Comparison of ENCODE assay signal across 26 mouse cellular contexts in genomic region chrX:104150072-104150471, GRCm38 (mm10). TPM values are rescaled to one million over a fixed set of nuclear protein-coding genes. Genes with fewer than 3 reads are reported as not detected.
"Had no signal": no experiment of that assay in that cellular context is flagged by ENCODE, and none has a peak within 500 bp of the region (broad histone marks: within the 10 kb centered on the region; RNA-seq: fewer than 3 reads in every experiment).

No protein-coding gene starts in this region.

- ATAC-seq: intestine, postnatal 0 days; midbrain, embryonic 13.5 days; midbrain, embryonic 16.5 days had no signal

- H3K4me3 ChIP-seq: limb, embryonic 10.5 days; limb, embryonic 13.5 days; liver, embryonic 13.5 days; lung, embryonic 15.5 days; megakaryocyte, embryonic 14.5 days; midbrain, embryonic 10.5 days; midbrain, embryonic 13.5 days; myocyte; neural tube, embryonic 13.5 days; stomach, embryonic 15.5 days had no signal

- H3K4me2 ChIP-seq: limb, embryonic 13.5 days; liver, embryonic 13.5 days; lung, embryonic 15.5 days; midbrain, embryonic 13.5 days; neural tube, embryonic 13.5 days; stomach, embryonic 15.5 days had no signal

- H3K27me3 ChIP-seq: liver, embryonic 13.5 days; stomach, embryonic 15.5 days had no signal

- H3K36me3 ChIP-seq: limb, embryonic 10.5 days; limb, embryonic 13.5 days; liver, embryonic 13.5 days; lung, embryonic 15.5 days; midbrain, embryonic 10.5 days; midbrain, embryonic 13.5 days; neural tube, embryonic 13.5 days; stomach, embryonic 15.5 days had no signal

- H3K4me1 ChIP-seq: limb, embryonic 10.5 days; limb, embryonic 13.5 days; liver, embryonic 13.5 days; lung, embryonic 15.5 days; megakaryocyte, embryonic 14.5 days; midbrain, embryonic 10.5 days; midbrain, embryonic 13.5 days; neural tube, embryonic 13.5 days; stomach, embryonic 15.5 days had no signal

- H3K27ac ChIP-seq: kidney, postnatal 0 days; limb, embryonic 10.5 days; limb, embryonic 13.5 days; liver, embryonic 13.5 days; lung, embryonic 15.5 days; midbrain, embryonic 10.5 days; midbrain, embryonic 13.5 days; neural tube, embryonic 13.5 days; stomach, embryonic 15.5 days had no signal

- H3K9me3 ChIP-seq: limb, embryonic 10.5 days; limb, embryonic 13.5 days; liver, embryonic 13.5 days; lung, embryonic 15.5 days; megakaryocyte, embryonic 14.5 days; midbrain, embryonic 10.5 days; midbrain, embryonic 13.5 days; neural tube, embryonic 13.5 days; stomach, embryonic 15.5 days had no signal

- DNase-seq: kidney, adult 2 months; kidney, postnatal 25 days; liver, embryonic 13.5 days; lung, adult 18-20 months; lung, postnatal 10 days; lung, postnatal 36 days; retina, postnatal 1 day; right cerebral cortex, postnatal 25 days; spleen, adult 18-20 months; thymus, adult 2 months; thymus, postnatal 14 days; thymus, postnatal 4 days had no signal

- H3K9ac ChIP-seq: limb, embryonic 13.5 days; liver, embryonic 13.5 days; lung, embryonic 15.5 days; midbrain, embryonic 13.5 days; neural tube, embryonic 13.5 days; stomach, embryonic 15.5 days had no signal

RNA-seq across cellular contexts. Expression of gene Nexmif, which starts 50.9 kb away (rescaled TPM):
- total RNA-seq: monocyte, adult 5-6 weeks; neutrophil, adult 5-6 weeks had no signal
- polyA plus RNA-seq: myocyte had no signal
